Mouse (Mus musculus) monocyte, adult 2 months (primary cell): Measurements from ENCODE around the gene Slc7a7.

Experiments
- DNase-seq, 2 experiments: peaks; one replicate each; pipeline ENCODE4 v3.0.0; 2022; ENCODE audit warnings: low spot score in 2 of 2, low read depth in 1 of 2

The Slc7a7 gene

DNA sequence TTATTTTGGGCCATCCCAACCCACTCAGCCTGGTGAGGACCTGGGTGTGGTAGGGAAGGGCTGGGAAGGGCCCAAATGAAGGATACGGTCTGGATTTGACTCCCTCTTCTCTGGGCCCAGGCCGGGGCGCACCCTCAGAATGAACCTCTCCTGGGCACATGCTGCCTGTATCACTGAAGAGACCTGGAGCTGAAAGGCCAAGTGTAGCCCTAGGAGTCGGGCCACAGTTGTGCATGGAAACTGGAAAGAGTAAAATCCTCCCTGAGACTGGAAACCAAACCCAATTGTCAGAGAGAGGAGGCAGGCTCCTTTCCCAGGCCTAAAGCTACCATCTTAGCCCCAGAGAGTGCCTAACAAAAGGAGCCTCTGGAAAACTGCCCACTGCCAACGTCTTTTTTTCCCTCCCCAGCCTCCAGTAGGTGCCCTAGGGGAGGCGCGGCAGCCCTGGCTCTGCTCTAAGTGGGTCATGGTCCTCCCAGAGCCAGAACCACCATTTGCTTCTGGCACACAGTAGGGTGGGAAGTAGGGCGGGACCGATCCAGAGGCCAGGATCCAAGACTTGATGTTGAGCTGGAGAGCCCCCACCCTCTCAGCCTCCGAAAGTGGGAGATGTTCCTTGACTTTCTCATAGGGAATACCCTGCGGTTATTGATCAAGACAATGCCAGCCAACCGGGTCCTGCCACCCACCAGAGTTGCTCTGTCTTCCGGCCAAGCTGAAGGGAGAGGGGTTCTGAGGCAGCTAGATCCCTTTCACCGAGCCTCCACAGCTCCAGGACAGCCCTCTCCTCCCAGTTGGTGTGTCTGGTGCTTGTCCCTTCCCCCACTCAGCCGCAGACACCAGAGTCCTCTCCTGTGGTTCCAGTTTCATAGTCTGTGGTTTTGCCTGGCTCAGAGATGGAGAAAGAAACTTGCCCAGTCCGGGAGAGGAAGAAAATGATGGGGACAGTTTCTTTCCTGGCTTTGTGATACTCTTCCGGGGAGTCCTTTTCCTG lies 15.6 kb upstream of the Slc7a7 start:
- no peak for DNase-seq

DNA sequence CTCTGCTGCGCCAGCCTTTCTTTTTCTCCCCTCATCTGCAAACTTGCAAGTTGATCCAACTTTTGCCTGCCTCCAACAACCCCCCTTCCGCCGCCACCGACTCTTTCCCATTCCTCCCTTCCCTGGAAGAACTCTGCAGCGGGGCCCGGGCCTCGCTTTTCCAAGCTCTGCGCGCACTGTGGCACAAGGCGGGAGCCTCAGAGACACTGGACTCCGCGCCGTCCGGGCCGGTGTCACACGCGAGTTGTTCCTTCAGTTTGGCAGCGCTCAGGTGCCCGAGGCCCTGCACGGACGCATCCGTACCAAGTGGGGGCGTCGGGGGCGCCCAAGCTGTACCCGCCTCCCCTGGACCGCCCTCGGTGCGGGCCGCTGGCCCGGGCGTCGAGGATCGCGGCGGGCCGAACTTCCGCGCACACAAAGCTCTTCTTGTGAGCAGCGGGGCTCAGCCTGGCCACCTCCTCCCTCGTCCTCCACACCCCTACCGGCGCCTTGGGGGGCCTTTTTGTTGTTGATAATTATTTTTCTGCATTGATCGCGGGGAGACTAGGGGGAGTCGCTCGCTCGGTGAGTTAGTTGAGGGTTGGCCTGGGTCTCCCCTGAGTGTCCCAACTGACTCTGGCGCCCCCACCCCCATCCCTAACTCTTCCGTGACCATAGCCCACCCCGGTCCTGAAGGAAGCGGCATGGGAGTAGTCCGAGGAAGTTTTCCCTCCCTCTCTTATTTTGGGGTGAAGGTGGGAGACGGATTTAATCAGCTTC lies 14.7 kb upstream of the Slc7a7 start:
- DNase-seq, result no peak

- no peak for DNase-seq
Measured at GRCm38 (mm10) chr14:54431334-54432077, 13.9 kb upstream of the Slc7a7 start, which contains the start of gene Mmp14. TSS of gene Mmp14 (plus strand) at chr14:54431612.

DNA sequence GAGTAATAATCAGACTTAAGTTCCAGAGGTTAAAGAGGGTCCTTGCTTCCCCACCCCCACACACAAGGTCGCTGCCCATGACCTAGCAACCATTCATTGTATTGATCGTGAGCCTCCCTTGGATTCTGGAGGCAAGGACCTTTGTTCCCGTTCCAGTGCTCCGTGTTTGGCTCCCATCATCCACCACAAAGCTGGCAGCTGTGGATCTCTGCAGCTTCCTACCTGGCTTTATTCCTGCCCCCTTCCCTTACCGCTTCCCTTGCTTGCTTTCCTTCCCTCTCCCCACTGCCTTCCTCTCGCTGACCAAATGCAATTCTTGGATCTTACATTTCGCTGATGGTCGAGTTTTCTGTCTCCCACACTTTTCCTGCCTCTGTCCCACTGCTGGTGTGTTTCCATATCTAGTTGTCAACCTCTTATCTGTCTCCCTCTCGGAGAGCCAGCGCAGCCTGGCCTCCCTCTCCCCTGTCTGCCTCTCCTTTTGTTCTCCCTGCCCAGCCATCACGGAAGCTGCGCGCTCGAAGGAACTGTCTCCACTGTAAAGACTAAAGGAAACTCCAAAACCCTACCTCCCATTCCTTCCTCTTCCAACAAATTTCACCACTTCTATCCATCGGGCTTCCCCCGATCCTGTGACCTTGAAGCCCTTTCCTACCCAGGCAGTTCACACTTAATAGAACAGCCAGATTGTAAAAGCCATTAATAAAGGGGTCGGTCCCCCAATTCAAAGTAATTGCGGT lies 13.0 kb upstream of the Slc7a7 start:
- DNase-seq, result no peak

DNA sequence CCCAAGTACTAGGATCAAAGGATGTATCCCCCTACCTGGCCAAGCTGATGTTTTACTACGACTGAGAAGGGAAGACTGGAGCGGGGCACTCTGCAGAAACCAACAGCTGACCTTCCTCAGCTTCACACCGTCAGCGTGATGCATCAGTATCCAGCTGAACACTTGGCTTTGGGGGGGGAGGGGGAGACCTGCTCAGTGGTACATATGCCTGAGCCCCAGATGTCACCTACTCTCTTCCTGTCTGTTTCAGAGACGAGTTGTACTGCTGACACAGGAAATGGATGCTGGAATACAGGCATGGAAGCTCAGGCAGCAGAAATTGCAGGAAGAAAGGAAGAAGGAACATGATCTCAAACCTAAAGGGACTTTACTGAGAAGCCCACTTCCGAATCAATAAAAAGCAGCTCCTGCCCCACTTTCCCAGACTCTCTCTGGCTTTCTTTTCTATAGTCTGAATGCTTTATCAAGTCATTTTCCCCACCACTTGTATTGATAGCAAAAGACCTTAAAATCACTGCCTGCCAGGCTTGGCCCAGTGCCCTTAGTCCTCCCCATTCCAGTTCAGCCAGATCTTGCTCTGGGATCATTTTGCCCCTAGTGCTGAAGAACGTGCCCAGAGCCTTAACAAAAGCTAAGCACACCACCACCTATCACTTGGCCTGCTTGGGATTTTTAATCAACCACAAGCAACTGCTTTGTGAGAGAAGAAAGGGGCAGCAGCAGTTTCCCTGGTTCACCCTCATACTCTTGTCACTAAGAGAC lies 11.9 kb upstream of the Slc7a7 start:
- DNase-seq, result no peak

DNA sequence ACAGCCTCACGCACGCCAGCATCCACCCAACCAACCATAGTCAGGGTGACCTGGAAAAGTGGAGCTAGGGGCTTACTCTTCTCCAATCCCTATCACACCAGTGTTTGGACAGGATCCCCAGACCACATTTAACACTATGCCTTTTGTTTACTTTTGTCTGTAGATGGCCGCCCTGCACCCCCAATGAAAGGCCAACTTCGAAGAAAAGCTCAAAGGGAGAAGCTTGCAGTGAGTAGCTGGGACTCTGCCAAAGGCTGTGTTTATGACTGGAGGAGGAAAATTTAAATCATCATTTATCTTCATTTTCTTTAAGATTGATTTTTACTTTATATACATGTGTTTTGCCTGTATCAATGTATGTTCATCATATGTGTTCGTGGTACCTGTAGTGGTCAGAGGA lies 10.8 kb upstream of the Slc7a7 start:
- DNase-seq, result no peak

- no peak for DNase-seq
Measured at GRCm38 (mm10) chr14:54427696-54428095, 10.1 kb upstream of the Slc7a7 start.

- DNase-seq, result peak in 1 of 2 experiments; percentile 75
Measured at GRCm38 (mm10) chr14:54426689-54427398, 9.3 kb upstream of the Slc7a7 start, which contains the start of gene Mrpl52. TSS of gene Mrpl52 (plus strand) at chr14:54426909.

- DNase-seq, result no peak
Measured at GRCm38 (mm10) chr14:54426003-54426688, 8.6 kb upstream of the Slc7a7 start.

DNA sequence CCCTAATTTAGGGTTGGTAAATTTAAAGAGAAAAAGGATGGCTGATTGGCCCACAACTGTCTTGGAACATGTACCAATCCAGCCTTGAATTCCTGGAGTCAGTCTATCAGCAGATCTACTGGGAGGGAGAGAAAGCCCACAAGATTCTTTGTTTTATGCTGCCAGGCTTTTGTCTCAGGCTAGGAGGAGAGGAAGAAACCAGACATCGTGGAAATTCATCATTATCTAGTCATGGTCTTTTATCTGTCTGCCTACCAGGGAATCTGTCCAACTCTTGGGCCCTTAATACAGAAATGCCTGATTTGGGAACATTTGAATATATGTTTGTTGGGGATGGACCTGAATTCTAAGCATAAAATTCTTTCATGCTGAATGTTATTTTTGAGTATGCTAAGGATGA lies 8.0 kb upstream of the Slc7a7 start:
- no peak for DNase-seq

GRCm38 (mm10) chr14:54424634-54425033 lies 7.1 kb upstream of the Slc7a7 start:
- DNase-seq, result no peak

DNA sequence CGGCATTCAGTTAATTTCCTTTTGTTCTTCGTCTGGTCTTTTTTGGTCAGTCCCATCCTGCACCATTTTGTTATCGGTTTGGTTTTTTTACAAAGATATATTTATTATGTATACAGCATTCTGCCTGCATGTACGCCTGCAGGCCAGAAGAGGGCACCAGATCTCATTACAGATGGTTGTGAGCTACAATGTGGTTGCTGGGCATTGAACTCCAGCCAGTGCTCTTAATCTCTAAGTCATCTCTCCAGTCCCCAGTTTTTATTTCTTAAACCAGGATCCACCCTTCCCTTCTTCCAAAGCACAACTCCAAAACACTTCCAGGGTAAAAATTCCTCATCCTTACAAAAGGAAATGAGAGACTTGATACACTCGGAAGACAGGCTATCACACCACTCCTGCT lies 5.8 kb upstream of the Slc7a7 start:
- no peak for DNase-seq

DNA sequence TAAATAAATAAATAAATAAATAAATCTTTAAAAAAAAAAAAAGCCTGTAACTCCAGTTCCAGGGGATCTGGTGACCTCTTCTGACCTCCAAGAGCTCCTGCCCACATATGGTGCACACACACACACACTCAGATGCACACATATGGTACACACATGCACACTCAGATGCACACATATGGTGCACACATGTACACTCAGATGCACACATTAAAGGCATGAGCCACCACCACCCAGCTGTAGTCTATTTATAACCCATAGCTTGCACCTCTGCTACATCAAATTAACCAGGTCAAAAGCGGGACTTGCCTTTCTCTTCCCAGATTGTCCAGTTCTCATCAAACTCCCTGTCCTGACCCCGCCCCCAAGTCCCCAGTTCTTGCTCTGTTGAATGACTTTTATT lies 3.4 kb upstream of the Slc7a7 start:
- no peak for DNase-seq

DNA sequence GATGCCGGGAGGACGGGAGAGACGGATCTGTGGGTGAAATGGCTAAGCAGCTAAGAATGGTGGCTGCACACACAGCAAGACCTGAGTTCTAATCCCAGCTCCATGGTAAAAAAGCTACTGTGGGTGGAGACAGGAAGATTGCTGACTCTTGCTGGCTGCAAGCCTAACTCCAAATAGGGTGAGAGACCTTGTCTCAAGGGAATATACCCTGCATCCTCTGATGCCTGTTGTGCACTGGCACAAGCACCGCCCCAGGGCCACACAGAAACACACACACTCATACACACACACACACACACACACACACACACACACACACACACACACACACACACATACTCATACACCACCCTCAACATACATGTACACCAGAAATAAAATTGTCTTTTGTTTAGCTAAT lies 750 bp downstream of the Slc7a7 start:
- no peak for DNase-seq

DNA sequence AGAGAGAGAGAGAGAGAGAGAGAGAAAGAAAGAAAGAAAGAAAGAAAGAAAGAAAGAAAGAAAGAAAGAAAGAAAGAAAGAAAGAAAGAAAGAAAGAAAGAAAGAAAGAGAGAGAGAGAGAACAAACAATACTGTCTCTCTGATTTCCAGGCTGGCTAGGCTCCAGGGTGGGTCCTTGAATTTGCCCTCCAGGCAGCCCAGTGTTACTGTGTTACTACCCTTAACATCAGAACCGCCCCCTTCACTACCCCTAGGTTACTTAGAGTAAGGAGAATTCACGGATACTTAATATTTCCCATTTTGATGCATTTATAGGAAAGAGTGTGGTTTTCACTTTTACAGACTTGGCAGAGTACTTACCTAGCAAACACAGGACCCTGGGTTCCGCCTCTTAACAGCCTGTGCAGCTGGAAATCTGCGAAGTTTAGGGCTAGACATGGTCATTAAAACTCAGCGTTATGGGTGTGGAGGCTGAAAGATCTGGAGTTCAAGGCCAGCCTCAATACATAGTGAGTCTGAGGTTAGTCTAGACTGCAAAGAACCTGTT lies 1.3 kb downstream of the Slc7a7 start:
- DNase-seq, result no peak

- no peak for DNase-seq
Measured at GRCm38 (mm10) chr14:54415241-54416020, 2.1 kb downstream of the Slc7a7 start.

DNA sequence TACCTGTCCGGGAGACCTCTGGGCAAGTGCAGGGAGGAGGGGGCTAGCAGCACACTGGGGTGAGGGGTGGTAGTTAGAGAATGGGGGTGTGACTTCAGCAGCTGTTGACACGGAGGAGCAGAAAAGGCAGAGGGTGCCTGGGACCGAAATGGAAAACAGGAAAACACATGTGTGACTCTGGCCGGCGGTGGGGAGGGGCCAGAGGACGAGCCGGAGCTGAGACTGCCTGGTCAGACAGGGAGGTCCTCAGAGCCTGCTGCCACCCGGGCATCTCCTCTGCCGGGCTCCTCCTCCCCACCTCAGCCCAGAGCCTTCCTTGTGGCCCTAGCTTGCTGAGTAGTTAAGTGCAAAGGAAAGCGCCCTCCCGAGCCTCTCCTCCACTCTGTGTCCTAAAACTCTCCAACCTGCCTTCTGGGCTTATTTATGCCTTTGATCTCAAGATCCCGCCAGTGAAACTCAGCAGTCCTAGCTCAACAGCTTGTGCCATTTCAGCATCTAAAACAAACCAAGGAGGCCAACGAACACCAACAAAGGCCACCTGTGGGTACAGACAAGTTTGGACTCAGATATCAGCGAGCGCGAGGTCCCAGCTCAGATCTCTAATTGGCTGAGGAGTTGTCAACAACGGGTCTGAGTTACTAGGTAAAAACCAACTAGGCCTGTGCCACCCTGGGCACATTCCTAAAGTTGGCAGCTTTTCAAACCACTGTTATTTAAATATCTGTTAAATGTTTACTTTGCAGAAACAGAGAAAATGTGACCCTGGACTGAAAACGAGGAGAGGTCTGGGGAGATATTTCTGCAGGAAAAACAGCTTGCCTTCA lies 3.5 kb downstream of the Slc7a7 start:
- DNase-seq, result no peak
